Mouse (Mus musculus) hindbrain, embryonic 11.5 days (tissue): Measurements from ENCODE around the gene Trappc6b. TPM values are rescaled to one million over a fixed set of nuclear protein-coding genes. Genes with fewer than 3 reads are reported as not detected.
A peak's percentile ranks its signal among the peaks of the same experiment; 100 is the strongest.

Source experiments
- ATAC-seq: fragments of 200-750 bp; cut with Nextera tagmentation; 2 replicates; pipeline ENCODE4 v1.8.0; 2017; ENCODE audit warnings: mild to moderate bottlenecking, moderate TSS enrichment, moderate library complexity; ENCODE audit not compliant: low FRiP score
- DNase-seq: peaks from one replicate; pipeline ENCODE4 v3.0.0-alpha.2; 2015; ENCODE audit warnings: low spot score
- H3K27ac ChIP-seq: fragments of 300-500 bp; sonication (generic); 2 replicates; pipeline ENCODE4 v1.5.1; 2014; ENCODE audit warnings: mild to moderate bottlenecking, low read depth, low read length
- H3K27me3 ChIP-seq: fragments of 300-500 bp; sonication (generic); 2 replicates; pipeline ENCODE4 v1.6.1; 2014; ENCODE audit warnings: mild to moderate bottlenecking, low read length, moderate library complexity, mixed read lengths; ENCODE audit not compliant: control insufficient read depth, insufficient read depth
- H3K36me3 ChIP-seq: fragments of 300-500 bp; sonication (generic); 2 replicates; pipeline ENCODE4 v1.6.1; 2014; ENCODE audit warnings: mild to moderate bottlenecking, low read length, moderate library complexity, mixed read lengths; ENCODE audit not compliant: control insufficient read depth, insufficient read depth
- H3K4me1 ChIP-seq: fragments of 300-500 bp; sonication (generic); replicated peaks from 2 replicates; pipeline ENCODE4 v1.6.1; 2014; ENCODE audit warnings: low read length, mixed read lengths; ENCODE audit not compliant: control insufficient read depth, insufficient read depth
- H3K4me2 ChIP-seq: fragments of 300-500 bp; sonication (generic); replicated peaks from 2 replicates; pipeline ENCODE4 v1.6.1; 2014; ENCODE audit warnings: mild to moderate bottlenecking, low read depth, low read length
- H3K4me3 ChIP-seq: fragments of 300-500 bp; sonication (generic); 2 replicates; pipeline ENCODE4 v1.5.1; 2014; ENCODE audit warnings: low read depth, low read length
- H3K9ac ChIP-seq: fragments of 300-500 bp; sonication (generic); 2 replicates; pipeline ENCODE4 v1.6.1; 2014; ENCODE audit warnings: low read depth, low read length
- H3K9me3 ChIP-seq: fragments of 300-500 bp; sonication (generic); 2 replicates; pipeline ENCODE4 v1.6.1; 2016; ENCODE audit warnings: low read length; ENCODE audit not compliant: control insufficient read depth
- WGBS: fragments of 180-500 bp; shearing (Covaris S2); extraction: QIAGEN DNeasy Blood & Tissue Kit; methylation state at CpG from one replicate; pipeline ENCODE4 v1.1.7; 2014; 5-methylcytosine and 5-hydroxymethylcytosine counted together
- polyA plus RNA-seq: library from polyadenylated mRNA; unstranded; fragments of >200 nt; fragmentation: Nextera tagmentation; extraction: Ambion mirVana; gene quantifications from 2 replicates; pipeline ENCODE4 v1.2.1, GENCODE M21; 2014

The Trappc6b gene
- polyA plus RNA-seq, 1 experiment from 2014 or later, result 83.6 TPM

GRCm38 (mm10) chr12:59080461-59080860 is 19.2 kb upstream of the Trappc6b start:
- no peak overlapping the region for H3K4me2 ChIP-seq

DNA sequence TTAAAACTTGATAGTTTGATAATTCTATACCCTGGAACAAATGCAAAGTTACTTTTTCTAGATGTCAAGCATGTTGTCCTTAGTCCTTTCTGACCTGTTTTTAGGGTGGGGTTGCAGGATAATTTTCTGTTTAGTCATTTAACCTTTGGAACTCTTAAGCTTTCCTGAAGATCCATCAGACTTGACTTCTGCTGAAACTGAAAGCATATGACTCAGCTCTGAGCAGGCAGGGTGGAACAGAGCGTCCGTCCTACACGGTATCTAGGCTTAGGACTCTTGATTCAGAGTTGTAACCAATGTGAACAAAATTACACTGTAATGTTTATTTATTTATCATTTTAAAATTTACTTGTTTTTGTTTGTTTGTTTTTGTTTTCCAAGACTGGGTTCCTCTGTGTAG is 16.6 kb upstream of the Trappc6b start:
- no peak overlapping the region for H3K4me2 ChIP-seq
- H3K27me3 ChIP-seq, result no peaks in the 10 kb centered on the region
- WGBS, result 93% methylated on average over 3 of the region's 3 CpGs
- no peaks in the 10 kb centered on the region for H3K9me3 ChIP-seq
- ATAC-seq (no peak), DNase-seq (no peak)
- H3K27ac ChIP-seq, result no peak overlapping the region
- no peak overlapping the region for H3K4me3 ChIP-seq
- H3K4me1 ChIP-seq, result no peaks in the 10 kb centered on the region
- no peak overlapping the region for H3K9ac ChIP-seq
- H3K36me3 ChIP-seq, result no peaks in the 10 kb centered on the region

More at GRCm38 (mm10) chr12:59080461-59080860, 19.2 kb upstream of the Trappc6b start:
- Histone ChIP-seq H3K9ac (no peak overlapping the region), H3K9me3 (no peaks in the 10 kb centered on the region), H3K4me3 (no peak overlapping the region), H3K4me1 (no peaks in the 10 kb centered on the region), H3K27ac (no peak overlapping the region), H3K27me3 (no peaks in the 10 kb centered on the region), H3K36me3 (no peaks in the 10 kb centered on the region)
- DNase-seq (no peak), ATAC-seq (no peak)
- 89% methylated on average over 4 of the region's 4 CpGs for WGBS

GRCm38 (mm10) chr12:59076996-59077395 is 15.7 kb upstream of the Trappc6b start:
- H3K9me3 ChIP-seq, result no peaks in the 10 kb centered on the region
- no peak for ATAC-seq
- H3K36me3 ChIP-seq, result peaks cover 6% of the 10 kb centered on the region; the same call in 1 of the 2 replicates
- H3K27ac ChIP-seq, result no peak overlapping the region
- no peak overlapping the region for H3K4me2 ChIP-seq
- 90% methylated on average over 3 of the region's 3 CpGs for WGBS
- no peak for DNase-seq
- H3K4me1 ChIP-seq, result no peaks in the 10 kb centered on the region
- no peaks in the 10 kb centered on the region for H3K27me3 ChIP-seq
- H3K4me3 ChIP-seq, result no peak overlapping the region
- H3K9ac ChIP-seq, result no peak overlapping the region

DNA sequence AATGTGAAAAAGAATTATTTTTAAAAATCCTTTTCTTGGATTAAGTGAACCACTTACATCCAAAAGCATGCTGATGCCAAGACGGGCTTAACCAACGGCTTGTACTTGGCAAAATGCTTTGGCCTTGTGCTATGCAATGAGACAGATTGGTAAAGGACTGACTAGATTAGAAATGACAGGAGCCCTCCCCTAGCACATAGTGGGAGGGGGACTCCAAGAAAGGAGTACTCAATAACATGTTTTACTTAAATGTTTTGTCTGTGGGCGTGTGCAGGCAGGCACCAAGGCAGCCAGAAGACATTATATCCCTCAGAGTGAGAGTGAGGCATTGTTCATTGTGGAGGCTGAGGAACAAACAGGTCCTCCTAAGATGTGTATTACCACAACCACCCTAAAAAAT is 12.8 kb upstream of the Trappc6b start:
- Histone ChIP-seq H3K4me2 (no peak overlapping the region), H3K9ac (no peak overlapping the region), H3K36me3 (peaks cover 8% of the 10 kb centered on the region; the same call in 1 of the 2 replicates), H3K27ac (no peak overlapping the region), H3K9me3 (no peaks in the 10 kb centered on the region), H3K4me3 (no peak overlapping the region), H3K4me1 (no peaks in the 10 kb centered on the region), H3K27me3 (no peaks in the 10 kb centered on the region)
- no peak for ATAC-seq
- no peak for DNase-seq
- 89% methylated on average over 3 of the region's 3 CpGs for WGBS

GRCm38 (mm10) chr12:59072286-59072685 is 11.0 kb upstream of the Trappc6b start:
- WGBS, result 88% methylated on average over 11 of the region's 11 CpGs
- no peak for ATAC-seq
- H3K4me2 ChIP-seq, result no peak overlapping the region
- no peak overlapping the region for H3K27ac ChIP-seq
- no peaks in the 10 kb centered on the region for H3K27me3 ChIP-seq
- no peak overlapping the region for H3K9ac ChIP-seq
- no peaks in the 10 kb centered on the region for H3K4me1 ChIP-seq
- H3K4me3 ChIP-seq, result no peak overlapping the region
- no peak for DNase-seq
- no peaks in the 10 kb centered on the region for H3K9me3 ChIP-seq
- peaks cover 13% of the 10 kb centered on the region; the same call in 1 of the 2 replicates for H3K36me3 ChIP-seq

DNA sequence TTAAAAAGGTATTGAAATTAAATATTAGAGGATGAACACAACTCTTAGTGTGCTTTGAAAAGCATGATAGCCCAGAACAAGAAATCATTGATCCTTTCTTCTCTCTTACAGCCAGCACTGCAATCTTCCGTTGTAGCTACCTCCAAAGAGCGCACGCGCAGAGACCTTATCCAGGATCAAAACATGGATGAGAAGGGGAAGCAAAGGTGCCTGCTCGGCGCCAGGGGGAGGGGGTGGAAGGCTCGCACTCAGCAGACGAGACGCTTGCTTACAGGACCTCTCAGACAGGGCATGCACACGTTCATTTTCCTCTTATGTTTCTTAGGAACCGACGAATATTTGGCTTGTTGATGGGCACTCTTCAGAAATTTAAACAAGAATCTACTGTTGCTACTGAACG is 7.5 kb upstream of the Trappc6b start:
- DNase-seq (no peak), ATAC-seq (no peak)
- Histone ChIP-seq H3K27ac (no peak overlapping the region), H3K9ac (no peak overlapping the region), H3K4me3 (no peak overlapping the region), H3K9me3 (no peaks in the 10 kb centered on the region), H3K4me1 (no peaks in the 10 kb centered on the region), H3K27me3 (no peaks in the 10 kb centered on the region), H3K36me3 (peaks cover 13% of the 10 kb centered on the region; the same call in 1 of the 2 replicates), H3K4me2 (no peak overlapping the region)
- WGBS, result 97% methylated on average over 13 of the region's 13 CpGs

DNA sequence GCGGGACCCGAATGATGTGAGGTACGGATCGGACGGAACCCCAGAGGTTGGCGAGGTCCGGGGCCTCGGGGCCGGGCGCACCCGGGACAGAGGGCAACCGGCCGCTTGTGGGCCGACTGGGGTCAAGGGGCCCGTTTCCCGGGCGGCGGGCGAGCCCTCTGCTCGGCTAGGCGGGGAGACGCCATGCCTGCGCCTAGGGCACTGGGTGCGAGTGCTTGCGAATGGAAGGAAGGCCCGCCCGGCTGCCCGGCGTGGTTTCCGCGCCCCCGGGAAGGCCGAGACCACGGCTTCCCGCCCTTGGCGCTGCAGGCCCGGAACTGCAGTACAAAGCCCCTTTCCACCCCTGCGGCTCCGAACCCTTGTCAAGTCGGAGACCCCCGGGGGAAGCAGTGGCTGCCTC is 5.8 kb upstream of the Trappc6b start:
- H3K4me2 ChIP-seq, result peak overlapping the region; percentile 70
- H3K27me3 ChIP-seq, result no peaks in the 10 kb centered on the region
- H3K9me3 ChIP-seq, result no peaks in the 10 kb centered on the region
- no peaks in the 10 kb centered on the region for H3K4me1 ChIP-seq
- ATAC-seq (no peak; the same call in 1 of the 2 replicates), DNase-seq (peak; percentile 53)
- peak overlapping the region; percentile 85 for H3K27ac ChIP-seq
- H3K4me3 ChIP-seq, result peak overlapping the region; percentile 98
- WGBS, result 0% methylated on average over 41 of the region's 41 CpGs
- H3K36me3 ChIP-seq, result peaks cover 8% of the 10 kb centered on the region; the same call in 1 of the 2 replicates
- H3K9ac ChIP-seq, result peak overlapping the region; percentile 95

DNA sequence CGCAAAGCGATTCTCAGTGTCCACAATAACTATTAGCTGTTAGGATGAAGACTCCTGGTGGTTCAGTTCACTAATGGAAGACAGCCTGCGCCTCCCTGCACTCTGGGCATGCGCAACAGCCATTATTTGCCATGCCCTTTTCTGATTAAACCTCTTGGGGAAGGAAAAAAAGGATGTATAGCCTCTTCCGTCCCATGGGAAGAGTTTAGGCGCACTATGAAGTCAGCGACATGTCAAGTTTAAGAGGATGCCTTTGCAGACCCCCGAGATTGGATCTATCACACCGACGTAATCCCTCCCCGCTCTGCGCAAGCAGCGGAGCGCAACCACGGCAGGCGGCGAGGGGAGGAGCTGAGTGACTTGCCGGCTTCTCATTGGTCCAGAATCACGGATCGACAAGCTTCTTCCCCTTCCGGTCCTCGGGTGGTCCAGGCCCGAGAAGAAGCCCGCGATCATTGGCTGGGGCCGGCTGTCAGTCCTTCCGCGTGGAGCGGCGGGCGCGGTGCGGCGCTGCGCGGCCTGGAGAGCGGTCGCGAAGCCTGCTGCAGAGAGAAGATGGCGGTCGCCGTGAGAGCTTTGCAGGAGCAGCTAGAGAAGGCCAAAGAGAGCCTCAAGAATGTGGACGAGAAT is 5.3 kb upstream of the Trappc6b start, which contains the start of gene Pnn:
Gene Pnn (plus strand): TSS at position 437 of the 630 bp plus-strand sequence.
- Histone ChIP-seq H3K9ac (peak within 1 kb of the TSS; percentile 95), H3K36me3 (peaks cover 5% of the 10 kb centered on the region; the same call in 1 of the 2 replicates), H3K27ac (peak within 1 kb of the TSS; percentile 85), H3K4me1 (no peaks in the 10 kb centered on the region), H3K9me3 (no peaks in the 10 kb centered on the region), H3K27me3 (no peaks in the 10 kb centered on the region), H3K4me2 (peak within 1 kb of the TSS; percentile 70), H3K4me3 (peak within 1 kb of the TSS; percentile 98)
- ATAC-seq (peak; percentile 99), DNase-seq (peak; percentile 95)
- WGBS, result under 1% methylated on average over 35 of the region's 43 CpGs

DNA sequence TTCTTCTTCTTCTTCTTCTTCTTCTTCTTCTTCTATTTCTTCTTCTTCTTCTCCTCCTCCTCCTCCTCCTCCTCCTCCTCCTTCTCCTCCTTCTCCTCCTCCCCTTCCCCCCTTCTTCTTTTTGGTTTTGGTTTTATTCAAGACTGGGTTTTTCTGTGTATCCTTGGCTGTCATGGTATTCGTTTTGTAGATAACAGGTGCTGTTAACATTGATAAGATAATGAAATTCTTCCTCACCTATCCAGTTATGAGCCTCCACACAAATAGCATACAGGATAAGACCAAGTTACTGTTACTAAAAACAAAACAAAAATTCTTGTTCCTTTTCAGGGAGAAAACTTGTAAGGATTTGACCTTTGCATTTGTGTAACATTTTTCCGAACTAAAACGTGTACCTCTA is 4.5 kb upstream of the Trappc6b start:
- WGBS, result 71% methylated on average over 3 of the region's 3 CpGs
- H3K9ac ChIP-seq, result no peak overlapping the region
- H3K9me3 ChIP-seq, result no peaks in the 10 kb centered on the region
- H3K27me3 ChIP-seq, result no peaks in the 10 kb centered on the region
- peak overlapping the region; percentile 49 for H3K4me2 ChIP-seq
- H3K36me3 ChIP-seq, result peaks cover 5% of the 10 kb centered on the region; the same call in 1 of the 2 replicates
- H3K4me1 ChIP-seq, result no peaks in the 10 kb centered on the region
- H3K4me3 ChIP-seq, result no peak overlapping the region
- ATAC-seq (no peak), DNase-seq (no peak)
- no peak overlapping the region for H3K27ac ChIP-seq
